Mouse (Mus musculus) lung, embryonic 15.5 days (tissue): ENCODE results near the gene Kazn. TPM values are rescaled to one million over a fixed set of nuclear protein-coding genes. Genes with fewer than 3 reads are reported as not detected.

Experiments used
- ATAC-seq: fragments of 200-750 bp; cut with Nextera tagmentation; 2 replicates; pipeline ENCODE4 v1.8.0; 2017; ENCODE audit warnings: moderate number of reproducible peaks, borderline replicate concordance; ENCODE audit not compliant: low FRiP score, low TSS enrichment; ENCODE audit errors: extremely low read depth
- H3K27ac ChIP-seq: fragments of 300-500 bp; sonication (generic); 2 replicates; pipeline ENCODE4 v1.5.1; 2015; ENCODE audit warnings: moderate library complexity, mild to moderate bottlenecking, inconsistent platforms
- H3K27me3 ChIP-seq: fragments of 300-500 bp; sonication (generic); 2 replicates; pipeline ENCODE4 v1.6.1; 2015; ENCODE audit warnings: inconsistent platforms
- H3K36me3 ChIP-seq: fragments of 300-500 bp; sonication (generic); 2 replicates; pipeline ENCODE4 v1.6.1; 2015; ENCODE audit warnings: inconsistent platforms
- H3K4me1 ChIP-seq: fragments of 300-500 bp; sonication (generic); 2 replicates; pipeline ENCODE4 v1.6.1; 2015; ENCODE audit warnings: inconsistent platforms
- H3K4me2 ChIP-seq: fragments of 300-500 bp; sonication (generic); 2 replicates; pipeline ENCODE4 v1.6.1; 2015; ENCODE audit warnings: inconsistent platforms, mild to moderate bottlenecking, moderate library complexity
- H3K4me3 ChIP-seq: fragments of 300-500 bp; sonication (generic); 2 replicates; pipeline ENCODE4 v1.5.1; 2015; ENCODE audit warnings: mild to moderate bottlenecking, inconsistent platforms
- H3K9ac ChIP-seq: fragments of 300-500 bp; sonication (generic); 2 replicates; pipeline ENCODE4 v1.6.1; 2015; ENCODE audit warnings: inconsistent platforms
- H3K9me3 ChIP-seq: fragments of 300-500 bp; sonication (generic); 2 replicates; pipeline ENCODE4 v1.6.1; 2016; ENCODE audit warnings: inconsistent platforms
- WGBS: fragments of 180-500 bp; shearing (Covaris S2); methylation state at CpG from one replicate; pipeline ENCODE4 v1.1.7; 2015; 5-methylcytosine and 5-hydroxymethylcytosine counted together
- polyA plus RNA-seq: library from polyadenylated mRNA; unstranded; fragments of >200 nt; fragmentation: Nextera tagmentation; extraction: Ambion mirVana; gene quantifications from 2 replicates; pipeline ENCODE4 v1.2.1, GENCODE M21; 2015

Kazn gene
- polyA plus RNA-seq, 1 experiment from 2014 or later, result 13.6 TPM

GRCm38 (mm10) chr4:142080487-142080767 lies 158.8 kb downstream of the Kazn start:
- Histone ChIP-seq H3K36me3 (no peaks in the 10 kb centered on the region), H3K4me2 (no peak overlapping the region), H3K27ac (no peak overlapping the region), H3K4me3 (no peak overlapping the region), H3K9ac (no peak overlapping the region), H3K4me1 (peaks cover 56% of the 10 kb centered on the region), H3K27me3 (no peaks in the 10 kb centered on the region), H3K9me3 (no peaks in the 10 kb centered on the region)
- 75% methylated on average over 4 of the region's 4 CpGs for WGBS
- no peak for ATAC-seq

- Histone ChIP-seq H3K4me3 (no peak overlapping the region), H3K4me1 (peaks cover 54% of the 10 kb centered on the region)
Observed at GRCm38 (mm10) chr4:142079629-142080486, 159.3 kb downstream of the Kazn start.

DNA sequence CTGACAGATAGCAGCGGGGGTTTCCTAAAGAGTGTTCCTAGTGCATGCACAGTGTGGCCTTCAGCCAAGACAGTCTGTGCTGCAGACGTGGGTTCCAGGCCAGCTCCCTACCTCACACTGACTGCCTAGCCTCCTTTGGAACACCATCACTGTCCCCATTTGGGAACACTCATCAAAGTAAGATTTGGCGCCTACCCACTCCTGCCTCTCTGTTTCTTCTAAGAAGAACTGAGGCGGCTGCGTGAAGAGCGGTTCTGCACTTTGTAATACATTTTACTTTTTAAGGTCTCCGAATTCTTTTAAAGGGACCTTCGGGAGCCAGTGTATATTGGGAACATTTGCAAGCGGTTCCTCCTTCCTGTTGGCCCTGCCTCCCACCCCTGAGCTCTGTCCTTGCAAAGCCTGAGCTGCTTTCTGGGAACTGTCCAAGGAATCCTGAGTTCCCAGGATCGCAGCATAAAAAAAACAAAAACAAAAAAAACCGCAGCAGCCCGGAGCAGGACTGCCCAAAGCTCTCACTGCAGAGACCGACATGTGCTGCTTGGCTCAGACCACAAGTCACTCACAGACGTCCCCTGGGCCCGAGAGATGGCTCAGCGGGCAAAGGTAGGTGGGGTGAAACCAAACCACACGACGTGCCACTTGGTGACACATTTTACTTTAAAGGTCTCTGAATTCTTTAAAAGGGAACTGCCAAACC lies 161.5 kb downstream of the Kazn start:
- Histone ChIP-seq H3K4me1 (peaks cover 50% of the 10 kb centered on the region), H3K27ac (peak overlapping the region; percentile 77), H3K27me3 (no peaks in the 10 kb centered on the region), H3K4me2 (peak overlapping the region; percentile 42), H3K9me3 (no peaks in the 10 kb centered on the region), H3K36me3 (no peaks in the 10 kb centered on the region), H3K9ac (no peak overlapping the region), H3K4me3 (no peak overlapping the region)
- ATAC-seq, result peak; percentile 63
- 27% methylated on average over 18 of the region's 18 CpGs for WGBS

More at GRCm38 (mm10) chr4:142079629-142080486, 159.3 kb downstream of the Kazn start:
- no peaks in the 10 kb centered on the region for H3K27me3 ChIP-seq
- no peaks in the 10 kb centered on the region for H3K9me3 ChIP-seq
- no peak for ATAC-seq
- 79% methylated on average over 14 of the region's 14 CpGs for WGBS
- no peaks in the 10 kb centered on the region for H3K36me3 ChIP-seq
- no peak overlapping the region for H3K4me2 ChIP-seq
- H3K9ac ChIP-seq, result no peak overlapping the region
- H3K27ac ChIP-seq, result no peak overlapping the region

GRCm38 (mm10) chr4:142076883-142077282 lies 162.3 kb downstream of the Kazn start:
- peak overlapping the region; percentile 77; the same call in 1 of the 2 replicates for H3K27ac ChIP-seq
- WGBS, result 41% methylated on average over 1 of the region's 1 CpGs
- ATAC-seq, result no peak
- no peak overlapping the region for H3K4me3 ChIP-seq
- no peaks in the 10 kb centered on the region for H3K9me3 ChIP-seq
- H3K9ac ChIP-seq, result no peak overlapping the region
- no peak overlapping the region for H3K4me2 ChIP-seq
- H3K36me3 ChIP-seq, result no peaks in the 10 kb centered on the region
- H3K27me3 ChIP-seq, result no peaks in the 10 kb centered on the region
- H3K4me1 ChIP-seq, result peaks cover 50% of the 10 kb centered on the region

GRCm38 (mm10) chr4:142075931-142076330 lies 163.3 kb downstream of the Kazn start:
- 79% methylated on average over 11 of the region's 11 CpGs for whole genome bisulfite sequencing

GRCm38 (mm10) chr4:142074060-142074732 lies 165.0 kb downstream of the Kazn start:
- no peaks in the 10 kb centered on the region for H3K27me3 ChIP-seq
- 53% methylated on average over 13 of the region's 13 CpGs for WGBS
- no peak overlapping the region for H3K4me2 ChIP-seq
- no peaks in the 10 kb centered on the region for H3K9me3 ChIP-seq
- no peak overlapping the region for H3K9ac ChIP-seq
- peaks cover 51% of the 10 kb centered on the region for H3K4me1 ChIP-seq
- H3K27ac ChIP-seq, result no peak overlapping the region
- no peak overlapping the region for H3K4me3 ChIP-seq
- no peaks in the 10 kb centered on the region for H3K36me3 ChIP-seq
- no peak for ATAC-seq

More at GRCm38 (mm10) chr4:142075931-142076330, 163.3 kb downstream of the Kazn start:
- no peaks in the 10 kb centered on the region for H3K27me3 ChIP-seq
- ATAC-seq, result no peak
- H3K9ac ChIP-seq, result no peak overlapping the region
- no peaks in the 10 kb centered on the region for H3K36me3 ChIP-seq
- H3K27ac ChIP-seq, result no peak overlapping the region
- H3K9me3 ChIP-seq, result no peaks in the 10 kb centered on the region
- H3K4me1 ChIP-seq, result peaks cover 50% of the 10 kb centered on the region
- H3K4me2 ChIP-seq, result no peak overlapping the region
- no peak overlapping the region for H3K4me3 ChIP-seq

- H3K36me3 ChIP-seq, result no peaks in the 10 kb centered on the region
- H3K4me2 ChIP-seq, result peak overlapping the region; percentile 18; the same call in 1 of the 2 replicates
- no peaks in the 10 kb centered on the region for H3K27me3 ChIP-seq
- no peak overlapping the region for H3K9ac ChIP-seq
- no peaks in the 10 kb centered on the region for H3K9me3 ChIP-seq
- ATAC-seq, result no peak
- peaks cover 46% of the 10 kb centered on the region for H3K4me1 ChIP-seq
- H3K27ac ChIP-seq, result peak overlapping the region; percentile 47; the same call in 1 of the 2 replicates
- 25% methylated on average over 18 of the region's 18 CpGs for WGBS
- H3K4me3 ChIP-seq, result no peak overlapping the region
Observed at GRCm38 (mm10) chr4:142071243-142071991, 167.8 kb downstream of the Kazn start.

DNA sequence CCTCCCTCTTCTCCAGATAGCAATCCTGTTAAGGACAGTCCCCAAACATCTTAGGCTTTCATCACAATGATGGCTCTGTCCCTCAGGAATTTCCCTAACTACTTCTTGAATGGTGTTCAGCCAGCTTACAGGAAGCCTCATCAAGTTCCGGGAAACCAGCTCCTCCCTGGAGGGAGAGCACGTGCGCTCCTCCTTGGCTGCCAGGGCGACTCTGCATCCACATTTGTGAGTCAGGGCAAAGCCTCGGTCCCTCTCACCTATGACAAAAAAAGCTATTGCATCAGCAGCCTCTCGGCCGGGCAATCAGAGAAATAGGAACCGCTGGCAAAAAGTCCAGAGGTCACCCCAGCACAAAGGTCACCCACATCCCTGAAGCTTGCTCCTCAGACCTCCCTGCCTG lies 168.4 kb downstream of the Kazn start:
- Histone ChIP-seq H3K9ac (no peak overlapping the region), H3K9me3 (no peaks in the 10 kb centered on the region), H3K36me3 (no peaks in the 10 kb centered on the region), H3K27ac (no peak overlapping the region), H3K4me3 (no peak overlapping the region), H3K4me2 (no peak overlapping the region), H3K27me3 (no peaks in the 10 kb centered on the region), H3K4me1 (peaks cover 52% of the 10 kb centered on the region)
- ATAC-seq, result no peak
- 19% methylated on average over 8 of the region's 8 CpGs for WGBS

DNA sequence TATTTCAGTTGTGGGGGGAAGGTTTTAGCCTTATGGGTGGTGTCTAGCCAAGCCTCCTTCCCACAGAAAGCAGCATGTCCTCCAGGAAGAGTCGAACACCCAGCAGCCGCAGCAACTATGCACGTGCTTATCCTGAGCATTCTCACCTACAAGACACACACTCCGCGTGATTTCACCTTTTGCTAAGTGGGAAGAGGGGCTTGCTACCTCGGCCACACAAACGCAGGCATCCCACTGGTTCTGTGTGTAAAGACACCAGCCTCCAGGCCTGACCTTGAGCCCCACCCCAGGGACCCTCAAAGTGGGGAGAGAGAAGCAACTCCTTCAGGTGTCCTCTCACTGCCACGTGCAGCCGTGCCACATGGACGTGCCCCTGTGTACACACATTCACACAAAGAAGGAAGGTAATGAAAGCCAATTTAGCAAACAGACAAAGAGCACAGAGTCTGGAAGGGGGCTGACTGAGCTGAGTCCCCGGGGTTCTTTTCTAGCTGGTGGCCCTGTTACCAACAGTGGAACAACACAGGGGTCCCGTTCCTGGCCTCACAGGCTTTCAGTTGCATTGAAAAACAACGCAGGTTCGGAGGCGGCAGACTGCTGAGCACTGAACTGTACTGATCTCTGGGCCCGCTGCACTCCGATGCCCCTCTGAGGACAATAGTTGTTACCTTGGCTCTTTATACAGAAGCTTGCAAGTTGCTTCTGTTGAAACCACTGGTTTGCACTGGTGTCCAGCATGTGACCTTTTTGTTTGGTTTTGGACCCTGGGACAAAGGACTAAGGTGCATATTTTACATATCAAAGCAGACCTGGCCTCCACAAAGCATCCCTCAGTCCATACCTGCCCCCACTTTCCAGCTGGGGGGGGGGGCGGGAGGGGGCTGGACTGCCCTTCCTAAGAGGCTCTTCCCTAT lies 170.0 kb downstream of the Kazn start:
- no peaks in the 10 kb centered on the region for H3K9me3 ChIP-seq
- H3K4me2 ChIP-seq, result no peak overlapping the region
- no peak for ATAC-seq
- H3K9ac ChIP-seq, result no peak overlapping the region
- WGBS, result 42% methylated on average over 18 of the region's 18 CpGs
- H3K36me3 ChIP-seq, result no peaks in the 10 kb centered on the region
- no peaks in the 10 kb centered on the region for H3K27me3 ChIP-seq
- no peak overlapping the region for H3K4me3 ChIP-seq
- peaks cover 64% of the 10 kb centered on the region for H3K4me1 ChIP-seq
- no peak overlapping the region for H3K27ac ChIP-seq

- 43% methylated on average over 4 of the region's 4 CpGs for WGBS
- H3K9me3 ChIP-seq, result no peaks in the 10 kb centered on the region
- peaks cover 56% of the 10 kb centered on the region for H3K4me1 ChIP-seq
- no peak overlapping the region for H3K9ac ChIP-seq
- peak overlapping the region; percentile 78 for H3K27ac ChIP-seq
- ATAC-seq, result no peak
- H3K4me3 ChIP-seq, result no peak overlapping the region
- 0 out of 2 replicates have a peak overlapping the region, but pooled peaks have one; percentile 21 for H3K4me2 ChIP-seq
- H3K27me3 ChIP-seq, result no peaks in the 10 kb centered on the region
- no peaks in the 10 kb centered on the region for H3K36me3 ChIP-seq
Observed at GRCm38 (mm10) chr4:142066576-142066975, 172.6 kb downstream of the Kazn start.
